Mouse (Mus musculus): ENCODE measurements around the gene Gfpt1. TPM values are rescaled to one million over a fixed set of nuclear protein-coding genes. Genes with fewer than 3 reads are reported as not detected.

Gfpt1 gene
- polyA plus RNA-seq, 1 experiment from 2014 or later: 16.9 TPM

- Histone ChIP-seq H3K4me1 (replicated peaks; ENCODE audit: control insufficient read depth, insufficient read depth, low read length) (no peaks in the 10 kb centered on the region), H3K36me3 (ENCODE audit: control insufficient read depth, insufficient read depth, low read length) (no peaks in the 10 kb centered on the region), H3K9ac (ENCODE audit: low read depth, low read length) (no peak overlapping the region), H3K27ac (ENCODE audit: low read depth, low read length) (no peak overlapping the region), H3K9me3 (ENCODE audit: control insufficient read depth, low read length) (no peaks in the 10 kb centered on the region; the same call in 1 of the 2 replicates), H3K27me3 (ENCODE audit: control insufficient read depth, insufficient read depth, low read length) (no peaks in the 10 kb centered on the region), H3K4me2 (replicated peaks; ENCODE audit: low read depth, low read length) (no peak overlapping the region), H3K4me3 (ENCODE audit: low read depth, low read length) (no peak overlapping the region)
- 95% methylated on average over 8 of the region's 8 CpGs for WGBS
- DNase-seq (ENCODE audit: low spot score): no peak
- no peak for ATAC-seq (ENCODE audit: low FRiP score)
Observed at GRCm38 (mm10) chr6:87129861-87130260, 87.2 kb downstream of the Gfpt1 start.

DNA sequence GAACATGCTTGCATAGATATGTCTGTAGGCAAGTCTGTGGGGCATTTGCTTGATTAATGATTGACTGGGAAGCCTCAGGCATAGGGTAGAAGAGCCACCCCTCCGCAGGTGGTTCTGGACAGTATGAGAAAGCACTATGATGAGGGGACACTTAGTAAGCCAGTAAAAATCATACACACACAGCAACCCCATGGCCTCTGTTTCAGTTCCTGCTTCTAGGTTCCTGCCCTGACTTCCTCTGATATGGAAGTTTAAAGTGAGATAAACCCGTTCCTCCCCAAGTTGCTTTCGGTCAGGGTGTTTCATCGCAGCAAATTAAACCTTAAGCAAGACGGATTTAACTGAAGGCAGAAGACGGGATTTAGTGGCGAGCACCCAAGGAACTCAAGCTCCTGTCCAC, 88.0 kb downstream of the Gfpt1 start:
- Histone ChIP-seq H3K27ac (ENCODE audit: low read depth, low read length) (no peak overlapping the region), H3K9me3 (ENCODE audit: control insufficient read depth, low read length) (no peaks in the 10 kb centered on the region; the same call in 1 of the 2 replicates), H3K9ac (ENCODE audit: low read depth, low read length) (no peak overlapping the region), H3K4me2 (replicated peaks; ENCODE audit: low read depth, low read length) (no peak overlapping the region), H3K36me3 (ENCODE audit: control insufficient read depth, insufficient read depth, low read length) (no peaks in the 10 kb centered on the region), H3K4me1 (replicated peaks; ENCODE audit: control insufficient read depth, insufficient read depth, low read length) (no peaks in the 10 kb centered on the region), H3K4me3 (ENCODE audit: low read depth, low read length) (no peak overlapping the region), H3K27me3 (ENCODE audit: control insufficient read depth, insufficient read depth, low read length) (no peaks in the 10 kb centered on the region)
- 94% methylated on average over 7 of the region's 7 CpGs for WGBS
- DNase-seq (ENCODE audit: low spot score): no peak
- ATAC-seq (ENCODE audit: low FRiP score): no peak

DNA sequence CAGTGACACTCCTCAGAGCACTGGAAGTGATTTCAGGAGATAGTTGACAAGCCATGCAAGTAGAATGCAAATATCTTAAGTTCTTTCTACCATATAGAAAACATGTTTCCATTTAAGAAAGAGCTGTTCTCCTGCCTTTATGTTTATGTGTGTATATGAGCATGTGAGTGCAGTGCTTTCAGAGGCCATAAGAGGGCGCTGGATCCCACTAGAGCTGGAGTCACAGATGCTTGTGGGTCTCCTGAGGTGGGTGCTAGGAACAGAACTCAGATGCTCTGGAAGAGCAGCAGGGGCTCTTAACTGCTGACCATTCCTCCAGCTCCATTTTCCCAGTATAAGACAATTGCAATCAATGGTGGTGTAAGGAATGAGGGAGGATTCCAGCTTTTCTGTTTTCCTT, 88.4 kb downstream of the Gfpt1 start:
- Histone ChIP-seq H3K27me3 (ENCODE audit: control insufficient read depth, insufficient read depth, low read length) (no peaks in the 10 kb centered on the region), H3K9ac (ENCODE audit: low read depth, low read length) (no peak overlapping the region), H3K9me3 (ENCODE audit: control insufficient read depth, low read length) (no peaks in the 10 kb centered on the region; the same call in 1 of the 2 replicates), H3K27ac (ENCODE audit: low read depth, low read length) (no peak overlapping the region), H3K4me3 (ENCODE audit: low read depth, low read length) (no peak overlapping the region), H3K36me3 (ENCODE audit: control insufficient read depth, insufficient read depth, low read length) (no peaks in the 10 kb centered on the region), H3K4me2 (replicated peaks; ENCODE audit: low read depth, low read length) (no peak overlapping the region), H3K4me1 (replicated peaks; ENCODE audit: control insufficient read depth, insufficient read depth, low read length) (no peaks in the 10 kb centered on the region)
- ATAC-seq (ENCODE audit: low FRiP score) (no peak), DNase-seq (ENCODE audit: low spot score) (no peak)
- 60% methylated on average over 1 of the region's 1 CpGs for WGBS

DNA sequence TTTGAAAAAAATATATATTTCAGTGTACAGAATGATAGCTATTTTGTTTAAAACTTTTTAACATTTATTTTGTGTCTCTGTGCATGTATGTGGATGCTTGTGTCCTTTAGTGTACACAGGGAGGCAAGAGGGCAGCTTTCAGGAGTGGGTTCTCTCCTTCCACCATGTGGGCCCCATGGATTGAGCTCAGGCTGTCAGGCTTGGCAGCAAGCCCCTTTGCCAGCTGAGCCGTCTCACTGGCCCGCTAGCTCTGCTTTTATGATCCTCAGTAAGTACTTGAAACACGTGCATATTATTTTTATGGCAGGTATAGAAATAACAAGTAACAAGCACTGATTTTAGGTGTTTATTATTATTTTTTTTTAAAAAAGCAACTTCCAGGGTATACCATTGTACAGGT, 90.9 kb downstream of the Gfpt1 start:
- H3K27ac ChIP-seq (ENCODE audit: low read depth, low read length): no peak overlapping the region
- H3K4me1 ChIP-seq (replicated peaks; ENCODE audit: control insufficient read depth, insufficient read depth, low read length): no peaks in the 10 kb centered on the region
- no peak overlapping the region for H3K4me3 ChIP-seq (ENCODE audit: low read depth, low read length)
- WGBS: 90% methylated on average over 3 of the region's 3 CpGs
- no peak for ATAC-seq (ENCODE audit: low FRiP score)
- no peaks in the 10 kb centered on the region; the same call in 1 of the 2 replicates for H3K9me3 ChIP-seq (ENCODE audit: control insufficient read depth, low read length)
- H3K27me3 ChIP-seq (ENCODE audit: control insufficient read depth, insufficient read depth, low read length): no peaks in the 10 kb centered on the region
- no peak overlapping the region for H3K4me2 ChIP-seq (replicated peaks; ENCODE audit: low read depth, low read length)
- no peak overlapping the region for H3K9ac ChIP-seq (ENCODE audit: low read depth, low read length)
- H3K36me3 ChIP-seq (ENCODE audit: control insufficient read depth, insufficient read depth, low read length): no peaks in the 10 kb centered on the region
- no peak for DNase-seq (ENCODE audit: low spot score)

GRCm38 (mm10) chr6:87133966-87134546, 91.4 kb downstream of the Gfpt1 start:
- WGBS: 73% methylated on average over 12 of the region's 12 CpGs
- Histone ChIP-seq H3K4me2 (replicated peaks; ENCODE audit: low read depth, low read length) (no peak overlapping the region), H3K9ac (ENCODE audit: low read depth, low read length) (no peak overlapping the region), H3K9me3 (ENCODE audit: control insufficient read depth, low read length) (no peaks in the 10 kb centered on the region; the same call in 1 of the 2 replicates), H3K27ac (ENCODE audit: low read depth, low read length) (no peak overlapping the region), H3K4me1 (replicated peaks; ENCODE audit: control insufficient read depth, insufficient read depth, low read length) (no peaks in the 10 kb centered on the region), H3K4me3 (ENCODE audit: low read depth, low read length) (no peak overlapping the region), H3K36me3 (ENCODE audit: control insufficient read depth, insufficient read depth, low read length) (no peaks in the 10 kb centered on the region), H3K27me3 (ENCODE audit: control insufficient read depth, insufficient read depth, low read length) (no peaks in the 10 kb centered on the region)
- DNase-seq (ENCODE audit: low spot score): no peak
- no peak for ATAC-seq (ENCODE audit: low FRiP score)

GRCm38 (mm10) chr6:87138479-87138878, 95.8 kb downstream of the Gfpt1 start:
- no peak overlapping the region for H3K4me2 ChIP-seq (replicated peaks; ENCODE audit: low read depth, low read length)
- H3K36me3 ChIP-seq (ENCODE audit: control insufficient read depth, insufficient read depth, low read length): no peaks in the 10 kb centered on the region
- H3K9me3 ChIP-seq (ENCODE audit: control insufficient read depth, low read length): no peaks in the 10 kb centered on the region
- WGBS: 84% methylated on average over 5 of the region's 5 CpGs
- DNase-seq (ENCODE audit: low spot score) (no peak), ATAC-seq (ENCODE audit: low FRiP score) (no peak)
- no peak overlapping the region for H3K27ac ChIP-seq (ENCODE audit: low read depth, low read length)
- H3K9ac ChIP-seq (ENCODE audit: low read depth, low read length): no peak overlapping the region
- no peaks in the 10 kb centered on the region for H3K4me1 ChIP-seq (replicated peaks; ENCODE audit: control insufficient read depth, insufficient read depth, low read length)
- H3K4me3 ChIP-seq (ENCODE audit: low read depth, low read length): no peak overlapping the region
- no peaks in the 10 kb centered on the region for H3K27me3 ChIP-seq (ENCODE audit: control insufficient read depth, insufficient read depth, low read length)

DNA sequence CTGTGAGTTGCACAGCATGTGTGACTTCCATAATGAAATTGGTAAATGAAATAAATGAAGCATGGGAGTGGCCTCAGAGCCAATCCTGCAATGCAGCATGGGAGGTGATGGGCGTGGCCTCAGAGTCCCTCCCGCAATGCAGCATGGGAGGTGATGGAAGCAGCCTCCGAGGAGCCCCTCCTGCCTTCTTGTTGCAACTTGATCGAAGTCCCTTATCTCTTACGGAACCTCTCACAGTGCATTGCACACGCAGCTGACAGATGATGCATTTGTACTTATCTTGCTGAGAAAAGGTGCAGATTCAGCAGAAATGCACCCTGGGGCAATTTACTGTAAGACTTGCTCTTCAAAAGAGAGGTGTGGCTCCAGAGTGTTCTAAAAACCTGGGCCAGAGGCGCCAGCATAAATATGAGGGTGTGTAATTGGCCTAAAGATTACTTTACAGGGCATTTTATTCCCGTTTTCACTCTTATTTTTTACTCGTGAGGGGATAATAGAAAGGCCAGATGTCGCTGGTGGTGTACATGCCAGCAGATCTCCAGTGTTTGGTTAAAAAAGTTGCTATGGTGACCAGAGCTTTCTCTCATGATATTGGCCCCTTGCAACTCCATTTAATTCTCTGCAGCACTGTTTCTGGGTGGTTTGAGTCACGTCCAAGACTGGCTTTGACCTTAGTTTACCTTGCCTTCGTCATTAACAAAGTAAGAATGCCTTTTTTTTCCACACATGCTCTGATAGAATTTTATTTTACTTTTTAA, 97.3 kb downstream of the Gfpt1 start:
- no peak for DNase-seq (ENCODE audit: low spot score)
- no peaks in the 10 kb centered on the region for H3K27me3 ChIP-seq (ENCODE audit: control insufficient read depth, insufficient read depth, low read length)
- H3K27ac ChIP-seq (ENCODE audit: low read depth, low read length): no peak overlapping the region
- no peaks in the 10 kb centered on the region for H3K9me3 ChIP-seq (ENCODE audit: control insufficient read depth, low read length)
- no peaks in the 10 kb centered on the region for H3K4me1 ChIP-seq (replicated peaks; ENCODE audit: control insufficient read depth, insufficient read depth, low read length)
- no peak for ATAC-seq (ENCODE audit: low FRiP score)
- no peak overlapping the region for H3K9ac ChIP-seq (ENCODE audit: low read depth, low read length)
- WGBS: 77% methylated on average over 12 of the region's 12 CpGs
- H3K4me2 ChIP-seq (replicated peaks; ENCODE audit: low read depth, low read length): no peak overlapping the region
- H3K4me3 ChIP-seq (ENCODE audit: low read depth, low read length): no peak overlapping the region
- no peaks in the 10 kb centered on the region for H3K36me3 ChIP-seq (ENCODE audit: control insufficient read depth, insufficient read depth, low read length)

All from hindbrain, embryonic 11.5 days (tissue).